Mouse (Mus musculus): Measurements from ENCODE around the gene Vmac. TPM values are rescaled to one million over a fixed set of nuclear protein-coding genes. Genes with fewer than 3 reads are reported as not detected.
A peak's percentile ranks its signal among the peaks of the same experiment; 100 is the strongest.

Gene Vmac
- total RNA-seq, 2 experiments from 2014 or later, result 2.7 to 4.1 TPM

- no peak for ATAC-seq (ENCODE audit: poor library complexity, severe bottlenecking)
Observed at GRCm38 (mm10) chr17:56740118-56740787, 22.4 kb upstream of the Vmac start.

DNA sequence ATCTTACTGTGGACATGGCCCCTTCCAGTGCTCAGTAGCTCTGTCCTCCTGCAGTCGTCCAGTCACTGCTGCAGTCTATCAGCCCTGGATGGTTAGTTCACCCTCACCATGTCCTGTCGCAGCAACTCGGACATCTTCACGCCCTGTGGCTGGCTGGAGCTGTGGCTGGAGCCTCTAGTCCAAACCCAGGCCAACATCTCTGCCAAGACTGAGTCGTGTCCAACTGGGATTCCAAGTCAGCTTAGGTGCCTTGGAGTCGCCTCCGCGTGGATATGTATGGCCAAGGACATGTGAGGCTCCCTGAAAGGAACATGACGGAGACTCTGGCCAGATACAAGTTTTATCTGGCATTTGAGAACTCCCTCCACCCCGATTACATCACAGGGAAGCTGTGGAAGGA, 20.4 kb upstream of the Vmac start:
- ATAC-seq (ENCODE audit: poor library complexity, severe bottlenecking), result no peak

DNA sequence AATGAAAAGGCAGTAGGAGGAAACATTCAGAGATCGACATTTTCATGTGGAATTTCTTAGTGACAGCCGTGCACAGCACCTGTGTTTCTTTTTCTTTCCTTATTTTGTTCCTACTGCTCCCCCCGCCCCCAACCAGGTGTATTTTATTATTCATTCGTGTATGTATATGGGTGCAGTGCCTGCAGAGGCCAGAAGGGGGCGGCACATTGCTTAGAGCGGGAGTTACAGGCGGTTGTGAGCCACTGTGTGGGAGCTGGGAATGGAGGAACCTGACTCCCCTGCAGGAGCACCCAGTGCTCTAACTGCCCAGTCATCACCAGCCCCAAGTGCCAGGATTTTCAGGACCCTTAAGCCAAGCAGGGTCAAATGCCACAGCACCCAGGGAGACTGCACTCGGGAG, 18.7 kb upstream of the Vmac start:
- ATAC-seq (ENCODE audit: poor library complexity, severe bottlenecking), result no peak; the same call in 1 of the 2 replicates

DNA sequence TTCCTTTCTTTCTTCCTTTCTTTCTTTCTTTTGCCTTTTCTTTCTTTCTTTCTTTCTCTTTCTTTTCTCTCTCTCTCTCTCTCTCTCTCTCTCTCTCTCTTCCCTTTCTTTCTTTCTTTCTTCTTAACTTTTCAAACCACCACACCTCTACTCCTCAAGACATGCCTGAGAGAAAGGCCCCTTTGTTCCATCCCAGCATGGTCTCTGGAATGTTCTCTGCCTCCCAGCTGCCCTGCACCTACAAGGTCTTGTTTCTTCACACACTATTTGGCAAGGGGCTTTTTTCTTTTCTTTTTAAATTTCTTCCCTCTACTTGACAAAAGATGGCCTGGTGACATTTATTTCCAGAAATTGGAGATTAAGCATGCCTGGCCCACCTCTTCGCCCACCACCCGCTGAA, 11.8 kb upstream of the Vmac start:
- ATAC-seq (ENCODE audit: poor library complexity, severe bottlenecking), result no peak

GRCm38 (mm10) chr17:56729151-56729550, 11.3 kb upstream of the Vmac start:
- no peak for ATAC-seq (ENCODE audit: poor library complexity, severe bottlenecking)

GRCm38 (mm10) chr17:56728117-56728516, 10.3 kb upstream of the Vmac start:
- ATAC-seq (ENCODE audit: poor library complexity, severe bottlenecking), result no peak

- no peak for ATAC-seq (ENCODE audit: poor library complexity, severe bottlenecking)
Observed at GRCm38 (mm10) chr17:56727659-56728058, 9.8 kb upstream of the Vmac start.

GRCm38 (mm10) chr17:56727029-56727649, 9.3 kb upstream of the Vmac start:
- ATAC-seq (ENCODE audit: poor library complexity, severe bottlenecking), result no peak

DNA sequence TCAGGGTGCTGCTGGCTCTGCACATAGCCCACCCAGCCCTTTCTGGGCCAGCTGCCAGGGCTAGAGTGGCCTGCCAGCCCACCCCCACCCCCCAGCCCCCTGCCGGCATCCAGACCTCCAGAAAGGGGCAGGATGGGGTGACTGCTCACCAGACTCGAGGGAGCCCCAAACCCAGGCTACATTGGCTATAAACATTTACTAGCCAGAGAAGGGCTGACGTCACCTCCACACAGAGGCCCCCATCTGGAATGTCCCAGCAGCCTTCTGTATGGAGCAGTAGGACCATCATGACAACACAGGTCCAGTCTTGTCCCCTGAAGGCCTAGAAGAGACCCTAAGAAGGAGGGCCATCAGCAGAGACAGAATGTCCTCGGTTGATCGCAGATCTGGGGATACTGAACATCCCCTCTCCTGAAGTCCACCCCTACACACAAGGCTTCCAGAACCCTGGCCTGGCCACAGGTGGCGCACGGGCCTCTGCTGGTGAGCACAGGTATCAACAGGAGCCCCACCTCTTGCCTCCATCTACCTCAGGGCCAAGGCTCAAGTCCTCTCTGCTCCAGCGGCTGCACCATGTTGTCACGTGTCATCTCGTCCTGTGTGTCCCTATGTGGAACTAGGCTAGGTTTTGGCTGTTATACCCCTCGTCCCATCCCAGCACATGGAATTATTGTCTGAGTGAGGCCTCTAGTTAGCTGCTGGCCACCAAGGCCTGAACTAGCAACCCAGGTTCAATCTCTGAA, 5.8 kb upstream of the Vmac start:
- ATAC-seq (ENCODE audit: poor library complexity, severe bottlenecking), result no peak

DNA sequence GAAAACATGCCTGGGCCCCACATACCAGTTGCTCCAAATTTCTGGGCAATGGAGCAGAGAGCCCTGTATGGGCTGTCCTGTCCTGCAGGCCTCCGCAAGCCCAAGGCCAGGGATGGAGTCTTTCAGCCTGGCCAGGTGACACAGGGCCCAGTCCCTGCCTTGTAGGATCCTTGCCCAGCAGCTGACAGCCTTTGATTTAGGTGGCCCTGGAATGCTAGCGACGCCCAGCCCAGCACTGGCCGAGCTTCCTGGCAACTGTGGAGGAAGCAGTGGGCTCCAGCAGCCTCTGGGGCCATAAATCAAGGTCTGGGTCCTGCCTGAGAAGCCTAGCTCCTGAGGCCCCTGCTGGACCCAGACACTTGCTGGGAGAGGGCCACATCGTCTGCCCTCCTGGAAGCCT, 4.6 kb upstream of the Vmac start:
- ATAC-seq (ENCODE audit: poor library complexity, severe bottlenecking), result no peak

DNA sequence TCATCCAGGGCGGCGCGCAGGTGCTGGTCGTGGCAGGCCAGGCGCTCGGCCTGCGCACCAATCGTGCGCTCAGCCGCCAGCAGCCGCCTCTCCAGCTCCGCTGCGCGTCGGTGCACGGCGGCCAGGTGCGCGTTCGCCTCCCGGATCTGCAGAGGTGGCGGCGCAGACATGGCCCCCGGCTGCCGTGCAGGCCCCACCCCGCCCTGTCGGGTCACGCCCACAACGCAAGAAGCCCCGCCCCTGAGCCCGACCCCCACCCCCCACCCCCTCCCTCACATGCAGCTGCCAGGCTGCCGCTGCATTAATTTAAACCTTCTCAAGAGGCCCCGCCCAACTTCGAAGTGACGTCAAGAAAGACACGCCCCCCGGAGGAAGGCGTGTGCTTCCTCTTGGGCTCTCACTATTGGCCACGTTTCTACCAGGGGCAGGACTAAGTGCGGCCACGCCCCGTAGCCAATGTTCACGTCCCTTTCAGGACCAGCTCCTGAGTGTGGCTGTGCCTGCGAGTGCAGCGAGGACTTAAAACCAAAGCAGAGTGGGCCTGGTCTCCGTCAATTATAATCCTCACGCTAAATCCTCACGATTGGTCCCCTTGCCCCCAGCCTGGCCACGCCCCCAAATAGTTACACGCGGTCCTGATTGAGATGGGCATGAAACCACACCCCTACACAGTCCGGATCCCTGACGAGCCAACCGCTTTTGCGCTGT, 1.0 kb downstream of the Vmac start:
- peak; percentile 85 for ATAC-seq (ENCODE audit: poor library complexity, severe bottlenecking)

DNA sequence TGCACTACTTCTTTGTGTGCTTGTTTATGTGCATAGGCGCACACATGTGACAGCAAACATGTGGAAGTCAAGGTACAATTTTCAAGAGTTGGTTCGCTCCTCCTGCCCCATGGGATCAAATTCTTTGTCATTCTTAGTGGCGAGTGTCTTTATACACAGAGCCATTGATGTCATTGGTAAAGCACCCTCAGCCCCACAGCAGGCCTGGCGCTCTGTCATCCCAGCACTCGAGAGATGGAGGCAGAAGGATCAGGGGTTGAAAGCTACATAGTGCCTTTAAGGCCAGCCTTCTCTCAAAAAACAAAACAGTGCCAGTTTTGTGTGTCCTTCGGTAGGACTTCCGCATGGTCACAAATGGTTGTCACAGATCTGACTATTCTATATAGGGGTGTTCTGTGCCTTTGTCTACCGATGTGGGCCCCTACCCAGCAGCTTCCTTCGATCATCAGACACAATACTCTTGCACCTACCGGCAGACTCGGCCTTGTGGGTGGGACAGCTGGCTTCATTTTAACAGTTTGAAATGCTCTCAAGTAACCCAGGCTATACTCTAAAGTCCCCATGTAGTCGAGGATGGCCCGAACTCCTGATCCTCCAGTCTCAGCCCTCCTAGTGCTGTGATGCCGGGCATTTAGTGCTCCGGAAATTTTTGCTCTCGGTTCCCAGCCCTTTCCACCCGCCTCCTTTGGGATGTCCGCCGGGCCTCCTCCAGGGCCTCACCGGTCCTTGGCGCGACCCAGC, 1.7 kb downstream of the Vmac start:
- ATAC-seq (ENCODE audit: poor library complexity, severe bottlenecking), result no peak

DNA sequence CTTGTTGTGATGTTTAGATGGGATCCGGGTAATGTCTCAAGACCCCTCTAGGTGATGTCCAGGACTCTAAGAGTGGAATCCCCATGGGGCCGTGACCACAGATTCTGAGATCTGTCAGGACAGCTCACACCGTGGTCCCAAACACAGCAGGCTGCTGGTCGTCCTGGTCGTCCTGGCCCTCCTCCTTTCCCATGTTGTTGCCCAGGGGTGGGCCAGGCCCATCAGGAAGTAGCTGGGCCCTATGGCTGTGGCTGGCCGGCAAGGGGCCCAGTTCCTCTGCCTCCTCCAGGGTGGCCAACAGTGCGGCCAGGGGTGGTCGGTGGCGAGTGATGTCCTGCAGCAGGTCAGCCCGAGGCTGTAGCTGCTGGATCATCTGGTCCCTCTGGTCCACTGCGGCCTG, 2.5 kb downstream of the Vmac start:
- ATAC-seq (ENCODE audit: poor library complexity, severe bottlenecking), result no peak

DNA sequence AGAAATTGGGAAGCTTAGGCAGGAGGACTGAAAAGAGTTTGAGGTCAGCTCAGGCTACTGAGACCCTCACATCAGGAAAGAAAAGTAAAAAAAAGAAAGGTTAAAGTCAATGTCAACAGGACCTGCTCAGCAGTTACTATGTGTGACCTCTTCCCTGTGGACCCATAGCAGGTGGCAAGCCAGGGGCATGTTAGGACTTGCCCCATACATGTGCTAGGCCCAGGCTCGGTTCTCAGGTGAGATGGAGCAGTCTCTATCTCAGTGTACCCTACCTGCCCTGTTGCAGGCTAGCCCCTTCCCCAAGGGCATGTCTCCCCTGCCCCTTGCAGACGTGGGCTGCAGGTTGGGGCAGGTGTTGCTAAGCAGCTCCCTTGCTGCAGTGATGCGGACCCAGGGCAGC, 8.1 kb downstream of the Vmac start:
- no peak for ATAC-seq (ENCODE audit: poor library complexity, severe bottlenecking)

GRCm38 (mm10) chr17:56708692-56709091, 9.1 kb downstream of the Vmac start:
- ATAC-seq (ENCODE audit: poor library complexity, severe bottlenecking), result no peak

GRCm38 (mm10) chr17:56706515-56706914, 11.3 kb downstream of the Vmac start:
- ATAC-seq (ENCODE audit: poor library complexity, severe bottlenecking), result no peak

- no peak for ATAC-seq (ENCODE audit: poor library complexity, severe bottlenecking)
Observed at GRCm38 (mm10) chr17:56703038-56703437, 14.8 kb downstream of the Vmac start.

GRCm38 (mm10) chr17:56700451-56700850, 17.4 kb downstream of the Vmac start:
- no peak for ATAC-seq (ENCODE audit: poor library complexity, severe bottlenecking)

DNA sequence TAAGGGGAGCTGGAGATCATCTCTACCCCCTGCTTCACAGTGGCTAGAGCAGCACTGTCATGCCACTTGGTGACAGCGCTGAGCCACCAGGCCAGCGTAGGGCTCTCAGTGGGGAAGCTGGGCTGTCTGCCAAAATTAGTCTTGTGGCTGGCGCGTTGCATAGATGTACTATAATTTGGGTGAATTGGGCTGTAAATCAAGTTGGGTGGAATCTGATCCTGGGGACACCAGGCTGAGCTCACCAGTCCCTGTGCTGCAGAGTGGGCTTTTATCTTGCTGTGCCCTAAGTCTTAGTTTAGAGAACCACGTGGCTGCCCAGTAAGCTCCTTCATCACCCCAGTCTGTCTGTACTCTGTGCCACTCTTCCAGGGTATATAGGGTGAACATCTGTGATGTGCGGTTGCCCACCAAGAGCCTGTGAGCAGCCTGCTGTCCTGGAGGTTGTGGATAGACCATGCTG, 23.9 kb downstream of the Vmac start:
- ATAC-seq (ENCODE audit: poor library complexity, severe bottlenecking), result no peak

DNA sequence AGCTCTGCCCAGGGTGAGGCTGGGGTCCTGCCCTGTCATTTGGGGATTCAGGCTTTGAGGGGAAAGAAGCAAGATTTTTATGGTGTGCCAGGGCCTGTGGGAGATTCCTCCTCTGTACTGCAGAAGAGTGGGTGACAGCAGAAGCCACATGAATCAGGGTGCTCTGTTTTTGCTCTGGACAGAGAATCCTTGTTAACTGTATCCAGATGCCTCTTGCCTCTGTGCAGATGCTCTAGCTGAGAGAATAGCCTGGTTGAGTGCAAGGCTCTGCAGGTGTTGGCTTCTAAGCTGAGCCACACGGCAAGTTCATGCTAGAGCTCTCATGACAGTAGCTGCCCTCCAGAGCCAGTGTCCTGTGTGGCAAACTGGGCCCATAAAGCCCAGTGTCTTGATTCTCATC, 24.4 kb downstream of the Vmac start:
- ATAC-seq (ENCODE audit: poor library complexity, severe bottlenecking), result no peak

GRCm38 (mm10) chr17:56688689-56689088, 29.1 kb downstream of the Vmac start:
- ATAC-seq (ENCODE audit: poor library complexity, severe bottlenecking), result no peak

Measured in megakaryocyte, adult 5-6 weeks (primary cell).